Mouse (Mus musculus): ENCODE data around the gene Cntnap2.

DNA sequence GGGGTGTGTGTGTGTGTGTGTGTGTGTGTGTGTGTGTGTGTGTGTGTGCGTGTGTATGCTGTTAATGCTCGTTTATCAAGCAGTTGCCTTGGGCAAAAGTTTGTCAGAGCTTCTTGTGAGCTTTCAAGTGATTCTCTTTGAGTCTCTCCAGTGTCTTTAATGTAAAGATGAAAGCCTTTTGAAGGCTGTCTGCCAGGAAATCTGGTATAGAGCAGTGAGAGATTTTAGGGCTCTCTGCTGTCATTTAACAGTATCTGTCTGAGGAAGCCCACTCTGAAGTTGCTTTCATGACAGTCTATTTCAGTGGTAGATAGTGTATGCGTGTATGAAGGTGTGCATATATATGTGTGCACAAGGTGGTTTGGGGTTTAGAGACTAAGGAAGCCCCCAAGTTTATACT is 1425.2 kb downstream of the Cntnap2 start:
- TF ChIP-seq CTCF (IDR thresholded peaks at IDR 0.05; ENCODE audit: low read depth): no peak
- TF ChIP-seq EP300 (IDR thresholded peaks at IDR 0.05; ENCODE audit: low read depth): no peak

All from liver, postnatal 0 days (tissue).